Mouse (Mus musculus): Measurements from ENCODE around the gene Alcam. TPM values are rescaled to one million over a fixed set of nuclear protein-coding genes. Genes with fewer than 3 reads are reported as not detected.

The Alcam gene
- total and polyA plus RNA-seq, 3 experiments: not detected

GRCm38 (mm10) chr16:52303532-52303902, 150.4 kb downstream of the Alcam start:
- no peak overlapping the region for H3K27ac ChIP-seq (ENCODE audit: control insufficient read depth, low read depth, low read length)
- H3K27me3 ChIP-seq (ENCODE audit: control insufficient read depth in 1 of 2, insufficient read depth in 2 of 2, low read length in 2 of 2): no peaks in the 10 kb centered on the region
- H3K9ac ChIP-seq (ENCODE audit: control insufficient read depth, low read depth, low read length, poor library complexity, severe bottlenecking): no peak overlapping the region
- no peaks in the 10 kb centered on the region for H3K36me3 ChIP-seq (ENCODE audit: control insufficient read depth in 1 of 2, insufficient read depth in 2 of 2, low read length in 2 of 2)
- H3K9me3 ChIP-seq (replicated peaks; ENCODE audit: insufficient read depth, low read length): no peaks in the 10 kb centered on the region
- no peak overlapping the region for H3K4me3 ChIP-seq (ENCODE audit: control insufficient read depth in 1 of 2, insufficient read depth in 1 of 2, low read depth in 2 of 2, low read length in 2 of 2)
- no peak for DNase-seq (ENCODE audit: low read depth, low spot score)
- TF ChIP-seq MAFK (IDR thresholded peaks at IDR 0.05; ENCODE audit: borderline replicate concordance, low read depth, low read length): no peak
- no peak for TF ChIP-seq TCF12 (IDR thresholded peaks at IDR 0.05; ENCODE audit: low read depth, low read length)
- no peak for TF ChIP-seq EP300 (IDR thresholded peaks at IDR 0.05; ENCODE audit: low read depth in 1 of 2, low read length in 2 of 2)
- no peak for TF ChIP-seq USF1 (IDR thresholded peaks at IDR 0.05; ENCODE audit: low read depth, low read length)
- H3K79me2 ChIP-seq (ENCODE audit: control insufficient read depth, insufficient read depth, low read length, poor library complexity): no peaks in the 10 kb centered on the region
- no peaks in the 10 kb centered on the region for H3K4me1 ChIP-seq (ENCODE audit: control insufficient read depth in 1 of 2, insufficient read depth in 2 of 2, low read length in 2 of 2)

- H3K36me3 ChIP-seq (ENCODE audit: control insufficient read depth in 1 of 2, insufficient read depth in 2 of 2, low read length in 2 of 2): no peaks in the 10 kb centered on the region
- no peak overlapping the region for H3K9ac ChIP-seq (ENCODE audit: control insufficient read depth, low read depth, low read length, poor library complexity, severe bottlenecking)
- DNase-seq (ENCODE audit: low read depth, low spot score): no peak
- no peak overlapping the region for H3K4me3 ChIP-seq (ENCODE audit: control insufficient read depth in 1 of 2, insufficient read depth in 1 of 2, low read depth in 2 of 2, low read length in 2 of 2)
- H3K4me1 ChIP-seq (ENCODE audit: control insufficient read depth in 1 of 2, insufficient read depth in 2 of 2, low read length in 2 of 2): no peaks in the 10 kb centered on the region
- H3K9me3 ChIP-seq (replicated peaks; ENCODE audit: insufficient read depth, low read length): no peaks in the 10 kb centered on the region
- H3K27ac ChIP-seq (ENCODE audit: control insufficient read depth, low read depth, low read length): no peak overlapping the region
- TF ChIP-seq RAD21 (IDR thresholded peaks at IDR 0.05; ENCODE audit: low read depth, low read length): no peak
- no peak for TF ChIP-seq MYC (IDR thresholded peaks at IDR 0.05; ENCODE audit: low read depth, low read length)
- TF ChIP-seq TCF12 (IDR thresholded peaks at IDR 0.05; ENCODE audit: low read depth, low read length): no peak
- no peak for TF ChIP-seq MEF2A (IDR thresholded peaks at IDR 0.05; ENCODE audit: extremely low read depth, insufficient replicate concordance, low read depth, low read length, poor library complexity, severe bottlenecking)
- TF ChIP-seq POLR2A (IDR thresholded peaks at IDR 0.05; ENCODE audit: control insufficient read depth in 1 of 2, insufficient read depth in 1 of 2, low read depth in 1 of 2, low read length in 2 of 2, poor library complexity in 1 of 2): no peak
- TF ChIP-seq CHD2 (IDR thresholded peaks at IDR 0.05; ENCODE audit: low read length): no peak
- TF ChIP-seq MAX (IDR thresholded peaks at IDR 0.05; ENCODE audit: low read length): no peak
- no peak for TF ChIP-seq ETS1 (IDR thresholded peaks at IDR 0.05; ENCODE audit: low read depth, low read length)
- TF ChIP-seq NRF1 (IDR thresholded peaks at IDR 0.05; ENCODE audit: insufficient read depth, low read depth, low read length, poor library complexity, severe bottlenecking): no peak
- no peak for TF ChIP-seq EP300 (IDR thresholded peaks at IDR 0.05; ENCODE audit: low read depth in 1 of 2, low read length in 2 of 2)
- TF ChIP-seq ZMIZ1 (IDR thresholded peaks at IDR 0.05; ENCODE audit: low read depth, low read length): no peak
- no peak for TF ChIP-seq MYB (IDR thresholded peaks at IDR 0.05; ENCODE audit: low read depth, low read length)
- TF ChIP-seq ZKSCAN1 (IDR thresholded peaks at IDR 0.05; ENCODE audit: low read depth, low read length): no peak
- TF ChIP-seq USF1 (IDR thresholded peaks at IDR 0.05; ENCODE audit: low read depth, low read length): no peak
- no peak for TF ChIP-seq TBP (IDR thresholded peaks at IDR 0.05; ENCODE audit: low read depth, low read length)
- no peak for TF ChIP-seq TAL1 (IDR thresholded peaks at IDR 0.05; ENCODE audit: low read length)
- no peaks in the 10 kb centered on the region for H3K27me3 ChIP-seq (ENCODE audit: control insufficient read depth in 1 of 2, insufficient read depth in 2 of 2, low read length in 2 of 2)
- no peaks in the 10 kb centered on the region for H3K79me2 ChIP-seq (ENCODE audit: control insufficient read depth, insufficient read depth, low read length, poor library complexity)
Observed at GRCm38 (mm10) chr16:52302790-52303531, 150.9 kb downstream of the Alcam start.
